Mouse (Mus musculus): ENCODE measurements around the gene Fbxl17. TPM values are rescaled to one million over a fixed set of nuclear protein-coding genes. Genes with fewer than 3 reads are reported as not detected.

Gene Fbxl17
- total RNA-seq (2021) = 10 to 100 TPM; 53.7 to 55.0 TPM
- long read RNA-seq, full-length matches to known transcripts = 102 of 108 reads
- long read RNA-seq, partial matches to known transcripts = 1 of 108 reads
- long read RNA-seq, other reads (novel, unspliced or antisense) = 5 of 108 reads

- DNase-seq (ENCODE audit: low spot score in 2 of 2) = peak; percentile 44 to 75
These were observed at the start of gene Fbxl17 for GRCm38 (mm10) chr17:63499636-63500155. Gene Fbxl17 (minus strand): TSS chr17:63500017.

GRCm38 (mm10) chr17:63547465-63547864 lies 47.6 kb upstream of the Fbxl17 start:
- DNase-seq (ENCODE audit: low spot score in 2 of 2) = peak in 1 of 2 experiments; percentile 15

- DNase-seq (ENCODE audit: low spot score in 2 of 2) = no peak
These were observed 34.9 kb upstream of the Fbxl17 start for GRCm38 (mm10) chr17:63534576-63535265.

GRCm38 (mm10) chr17:63533074-63533836 lies 33.4 kb upstream of the Fbxl17 start:
- DNase-seq (ENCODE audit: low spot score in 2 of 2) = no peak

GRCm38 (mm10) chr17:63529476-63529875 lies 29.7 kb upstream of the Fbxl17 start:
- no peak for DNase-seq (ENCODE audit: low spot score in 2 of 2)

GRCm38 (mm10) chr17:63520691-63521090 lies 20.9 kb upstream of the Fbxl17 start:
- no peak for DNase-seq (ENCODE audit: low spot score in 2 of 2)

GRCm38 (mm10) chr17:63510451-63510850 lies 10.6 kb upstream of the Fbxl17 start:
- no peak for DNase-seq (ENCODE audit: low spot score in 2 of 2)

GRCm38 (mm10) chr17:63501091-63501490 lies 1.3 kb upstream of the Fbxl17 start:
- no peak for DNase-seq (ENCODE audit: low spot score in 2 of 2)

- peak; percentile 81 to 88 for DNase-seq (ENCODE audit: low spot score in 2 of 2)
These were observed 478 bp upstream of the Fbxl17 start for GRCm38 (mm10) chr17:63500156-63500834.

- peak in 1 of 2 experiments; percentile 31 for DNase-seq (ENCODE audit: low spot score in 2 of 2)
These were observed 841 bp downstream of the Fbxl17 start for GRCm38 (mm10) chr17:63498717-63499635.

GRCm38 (mm10) chr17:63498182-63498716 lies 1.6 kb downstream of the Fbxl17 start:
- DNase-seq (ENCODE audit: low spot score in 2 of 2) = no peak

GRCm38 (mm10) chr17:63497206-63497731 lies 2.5 kb downstream of the Fbxl17 start:
- no peak for DNase-seq (ENCODE audit: low spot score in 2 of 2)

GRCm38 (mm10) chr17:63496153-63496552 lies 3.7 kb downstream of the Fbxl17 start:
- no peak for DNase-seq (ENCODE audit: low spot score in 2 of 2)

GRCm38 (mm10) chr17:63493876-63494580 lies 5.8 kb downstream of the Fbxl17 start:
- DNase-seq (ENCODE audit: low spot score in 2 of 2) = no peak

GRCm38 (mm10) chr17:63493274-63493673 lies 6.5 kb downstream of the Fbxl17 start:
- DNase-seq (ENCODE audit: low spot score in 2 of 2) = peak in 1 of 2 experiments; percentile 25

- no peak for DNase-seq (ENCODE audit: low spot score in 2 of 2)
These were observed 7.0 kb downstream of the Fbxl17 start for GRCm38 (mm10) chr17:63492665-63493273.

GRCm38 (mm10) chr17:63489525-63489924 lies 10.3 kb downstream of the Fbxl17 start:
- DNase-seq (ENCODE audit: low spot score in 2 of 2) = no peak

- peak; percentile 37 to 85 for DNase-seq (ENCODE audit: low spot score in 2 of 2)
These were observed 32.0 kb downstream of the Fbxl17 start for GRCm38 (mm10) chr17:63467866-63468265.

- peak; percentile 41 to 74 for DNase-seq (ENCODE audit: low spot score in 2 of 2)
These were observed 34.6 kb downstream of the Fbxl17 start for GRCm38 (mm10) chr17:63465239-63465638.

Measured in layer of hippocampus, adult 18-20 months (tissue).